Mouse (Mus musculus): ENCODE results near the gene Bpnt1.
"Not testable (repeated sequence)": the region's sequence is repeated elsewhere in the genome, so short reads cannot be mapped to it uniquely, and the experiment has no call there.

Gene Bpnt1

GRCm38 (mm10) chr1:185331983-185332430 is at the start of gene Bpnt1:
TSS of gene Bpnt1 (plus strand) at chr1:185332149.
- DNase-seq (ENCODE audit: low spot score in 2 of 2) = peak; percentile 84 to 89

- DNase-seq (ENCODE audit: low spot score in 2 of 2) = no peak
Observed at GRCm38 (mm10) chr1:185282846-185283245, 49.1 kb upstream of the Bpnt1 start.

GRCm38 (mm10) chr1:185283247-185283646 is 48.7 kb upstream of the Bpnt1 start:
- DNase-seq (ENCODE audit: low spot score in 2 of 2) = no peak

- DNase-seq (ENCODE audit: low spot score in 2 of 2) = peak in 1 of 2 experiments; percentile 50
Observed at GRCm38 (mm10) chr1:185284740-185285139, 47.2 kb upstream of the Bpnt1 start.

- DNase-seq (ENCODE audit: low spot score in 2 of 2) = peak in 1 of 2 experiments; percentile 30
Observed at GRCm38 (mm10) chr1:185285171-185285570, 46.8 kb upstream of the Bpnt1 start.

GRCm38 (mm10) chr1:185287066-185287465 is 44.9 kb upstream of the Bpnt1 start:
- no peak for DNase-seq (ENCODE audit: low spot score in 2 of 2)

GRCm38 (mm10) chr1:185289231-185289630 is 42.7 kb upstream of the Bpnt1 start:
- peak; percentile 10 to 41 for DNase-seq (ENCODE audit: low spot score in 2 of 2)

GRCm38 (mm10) chr1:185291336-185291735 is 40.6 kb upstream of the Bpnt1 start:
- DNase-seq (ENCODE audit: low spot score in 2 of 2) = no peak

GRCm38 (mm10) chr1:185292646-185293360 is 39.1 kb upstream of the Bpnt1 start:
- no peak for DNase-seq (ENCODE audit: low spot score in 2 of 2)

- no peak for DNase-seq (ENCODE audit: low spot score in 2 of 2)
Observed at GRCm38 (mm10) chr1:185296850-185297249, 35.1 kb upstream of the Bpnt1 start.

GRCm38 (mm10) chr1:185298496-185298895 is 33.5 kb upstream of the Bpnt1 start:
- DNase-seq (ENCODE audit: low spot score in 2 of 2) = peak in 1 of 2 experiments; percentile 50

GRCm38 (mm10) chr1:185302816-185303215 is 29.1 kb upstream of the Bpnt1 start:
- DNase-seq (ENCODE audit: low spot score in 2 of 2) = no peak

- no peak for DNase-seq (ENCODE audit: low spot score in 2 of 2)
Observed at GRCm38 (mm10) chr1:185306836-185307235, 25.1 kb upstream of the Bpnt1 start.

GRCm38 (mm10) chr1:185307645-185308044 is 24.3 kb upstream of the Bpnt1 start:
- no peak for DNase-seq (ENCODE audit: low spot score in 2 of 2)

- DNase-seq (ENCODE audit: low spot score in 2 of 2) = no peak
Observed at GRCm38 (mm10) chr1:185308334-185308733, 23.6 kb upstream of the Bpnt1 start.

- DNase-seq (ENCODE audit: low spot score in 2 of 2) = peak in 1 of 2 experiments; percentile 52
Observed at GRCm38 (mm10) chr1:185308908-185309307, 23.0 kb upstream of the Bpnt1 start.

- no peak for DNase-seq (ENCODE audit: low spot score in 2 of 2)
Observed at GRCm38 (mm10) chr1:185311949-185312348, 20.0 kb upstream of the Bpnt1 start.

GRCm38 (mm10) chr1:185314546-185314945 is 17.4 kb upstream of the Bpnt1 start:
- DNase-seq (ENCODE audit: low spot score in 2 of 2) = no peak

- DNase-seq (ENCODE audit: low spot score in 2 of 2) = no peak
Observed at GRCm38 (mm10) chr1:185315846-185316568, 15.9 kb upstream of the Bpnt1 start.

GRCm38 (mm10) chr1:185327754-185328345 is 4.1 kb upstream of the Bpnt1 start:
- DNase-seq (ENCODE audit: low spot score in 2 of 2) = not testable (repeated sequence)

GRCm38 (mm10) chr1:185328721-185329610 is 3.0 kb upstream of the Bpnt1 start, which contains the start of gene Iars2:
TSS of gene Iars2 (minus strand) at chr1:185329396.
- DNase-seq (ENCODE audit: low spot score in 2 of 2) = peak; percentile 90 to 92
